Mouse (Mus musculus) effector memory CD4-positive, alpha-beta T cell, adult 7 months (primary cell): ENCODE measurements around the gene Ccdc126. TPM values are rescaled to one million over a fixed set of nuclear protein-coding genes. Genes with fewer than 3 reads are reported as not detected.

ENCODE experiments used
- polyA plus RNA-seq: library from polyadenylated mRNA; unstranded; fragments of 100-300 nt; shearing (Covaris generic); gene quantifications from one replicate; pipeline ENCODE4 v1.2.1, GENCODE M21; 2017

Ccdc126 gene
- 6.4 TPM for polyA plus RNA-seq

DNA sequence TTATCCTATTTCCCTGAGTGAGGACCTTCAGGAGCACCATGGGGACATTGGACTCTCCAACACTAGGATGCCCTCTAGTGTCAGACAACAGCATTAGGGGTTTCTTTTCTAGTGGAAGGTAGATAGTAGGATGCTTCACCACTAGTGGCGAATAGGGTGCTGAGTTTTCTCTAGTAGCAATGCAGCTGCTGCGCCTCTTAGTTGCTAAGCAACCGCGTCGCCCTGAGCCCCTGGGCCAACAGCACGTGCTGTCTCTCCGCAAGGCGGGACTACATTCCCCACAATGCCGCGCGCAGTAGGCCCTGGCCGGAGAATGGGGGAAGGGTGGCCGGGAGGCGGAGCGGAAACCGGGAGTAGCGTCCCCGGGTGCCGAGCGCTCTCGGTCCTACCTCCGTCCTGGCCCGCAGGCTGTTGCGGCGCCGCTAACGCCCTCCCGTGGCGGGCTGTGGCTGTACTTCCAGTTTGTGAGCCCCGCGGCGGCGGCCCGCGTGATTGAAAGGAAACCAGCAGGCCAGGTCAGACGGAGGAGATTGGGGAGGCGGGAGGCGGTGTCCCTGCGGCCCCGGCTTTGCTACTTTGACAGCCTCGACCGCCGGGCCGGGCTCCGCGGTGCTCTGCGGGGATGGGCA lies at the start of gene Ccdc126:
Ccdc126 (plus strand) TSS at position 309 of the 629 bp plus-strand sequence.

GRCm38 (mm10) chr6:49367159-49368054 lies 48.3 kb downstream of the Ccdc126 start, which contains the start of gene Fam221a:
Gene Fam221a (plus strand): TSS chr6:49367739.

Other genes starting within 250 kb of the Ccdc126 start
- 57.5 TPM for gene Malsu1, start 245.5 kb upstream of the Ccdc126 start, polyA plus RNA-seq
- gene Igf2bp3, start 104.3 kb upstream of the Ccdc126 start, polyA plus RNA-seq: 0.61 TPM
- 68.5 TPM for gene Tra2a, start 55.2 kb upstream of the Ccdc126 start, polyA plus RNA-seq
- gene Fam221a, start 48.5 kb downstream of the Ccdc126 start, polyA plus RNA-seq: 4.3 TPM
- not detected for gene Stk31, start 76.3 kb downstream of the Ccdc126 start, polyA plus RNA-seq